15 mouse cellular contexts compared by ENCODE assay signal in the genomic region with DNA sequence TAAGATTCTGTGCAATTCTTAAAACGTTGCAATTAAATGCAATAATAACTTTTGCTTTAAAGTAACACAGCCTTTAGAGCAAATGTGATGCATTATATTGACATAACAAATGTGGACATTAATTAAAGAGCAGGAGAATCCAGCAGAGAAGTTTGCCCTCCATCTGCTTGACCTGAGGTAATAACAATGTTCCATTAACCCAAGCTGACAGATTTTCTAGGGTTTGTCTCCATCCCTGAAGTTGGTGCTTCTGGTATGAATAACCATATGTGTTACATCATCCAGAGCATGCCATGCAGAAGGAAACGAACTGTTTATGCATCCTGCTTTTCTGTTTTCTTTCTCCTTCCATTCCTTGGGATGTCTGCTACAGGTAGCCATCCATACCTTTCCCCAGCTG.
"Had no signal": no experiment of that assay in that cellular context is flagged by ENCODE, and none has a peak within 500 bp of the region (broad histone marks: within the 10 kb centered on the region; RNA-seq: fewer than 3 reads in every experiment).

No protein-coding gene starts in this region.

- H3K9ac ChIP-seq: neural tube, embryonic 12.5 days; neural tube, embryonic 13.5 days; stomach, embryonic 15.5 days had no signal

- H3K4me3 ChIP-seq: neural tube, embryonic 12.5 days; neural tube, embryonic 13.5 days; stomach, embryonic 15.5 days had no signal

- H3K27me3 ChIP-seq: neural tube, embryonic 12.5 days; neural tube, embryonic 13.5 days; stomach, embryonic 15.5 days had no signal

- H3K27ac ChIP-seq: neural tube, embryonic 12.5 days; neural tube, embryonic 13.5 days; stomach, embryonic 15.5 days; stomach, postnatal 0 days had no signal

- H3K9me3 ChIP-seq: neural tube, embryonic 12.5 days; neural tube, embryonic 13.5 days; stomach, embryonic 15.5 days had no signal

- H3K4me1 ChIP-seq: neural tube, embryonic 12.5 days; neural tube, embryonic 13.5 days; stomach, embryonic 15.5 days had no signal

- H3K4me2 ChIP-seq: neural tube, embryonic 12.5 days; stomach, embryonic 15.5 days had no signal

- H3K36me3 ChIP-seq: neural tube, embryonic 12.5 days; neural tube, embryonic 13.5 days; stomach, embryonic 15.5 days had no signal

- DNase-seq: right cerebral cortex, adult 18-20 months; right cerebral cortex, postnatal 14 days; right cerebral cortex, postnatal 25 days; right cerebral cortex, postnatal 4 days; spleen, adult 18-20 months; thymus, adult 18-20 months; thymus, adult 2 months; thymus, postnatal 14 days; thymus, postnatal 25 days; thymus, postnatal 36 days; thymus, postnatal 4 days had no signal
